Mouse (Mus musculus): ENCODE measurements around the gene Rcor2. TPM values are rescaled to one million over a fixed set of nuclear protein-coding genes. Genes with fewer than 3 reads are reported as not detected.

The Rcor2 gene
- polyA plus RNA-seq, 1 experiment: 19.6 TPM

DNA sequence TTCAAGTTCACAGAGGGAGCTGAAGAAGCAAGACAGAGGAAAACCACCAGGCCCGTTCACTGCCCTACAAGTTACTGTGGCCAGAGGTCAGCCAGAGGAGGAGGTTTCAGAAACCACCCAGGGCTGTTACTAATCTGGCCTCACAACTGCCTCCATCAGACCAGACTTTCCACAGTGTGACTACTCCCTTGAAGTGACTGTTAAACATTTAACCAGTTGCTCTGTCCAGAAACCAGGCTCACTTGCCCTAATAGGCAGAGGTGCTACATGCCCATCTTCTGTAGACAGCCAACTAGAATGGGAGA lies 35.3 kb downstream of the Rcor2 start:
- whole genome bisulfite sequencing: 64% methylated on average over 1 of the region's 1 CpGs
- peaks cover 11% of the 10 kb centered on the region for H3K4me1 ChIP-seq (ENCODE audit: control insufficient read depth, insufficient read depth, low read length)
- no peak overlapping the region for H3K27ac ChIP-seq (ENCODE audit: control insufficient read depth, insufficient read depth, low read depth, low read length, poor library complexity)
- no peak for TF ChIP-seq POLR2A (IDR thresholded peaks at IDR 0.05; ENCODE audit: borderline replicate concordance, control insufficient read depth, low read depth, low read length)
- no peak for TF ChIP-seq CTCF (IDR thresholded peaks at IDR 0.05; ENCODE audit: control insufficient read depth, insufficient read depth, low read length)
- no peak overlapping the region for H3K4me3 ChIP-seq (replicated peaks; ENCODE audit: control insufficient read depth, low read depth, low read length)

DNA sequence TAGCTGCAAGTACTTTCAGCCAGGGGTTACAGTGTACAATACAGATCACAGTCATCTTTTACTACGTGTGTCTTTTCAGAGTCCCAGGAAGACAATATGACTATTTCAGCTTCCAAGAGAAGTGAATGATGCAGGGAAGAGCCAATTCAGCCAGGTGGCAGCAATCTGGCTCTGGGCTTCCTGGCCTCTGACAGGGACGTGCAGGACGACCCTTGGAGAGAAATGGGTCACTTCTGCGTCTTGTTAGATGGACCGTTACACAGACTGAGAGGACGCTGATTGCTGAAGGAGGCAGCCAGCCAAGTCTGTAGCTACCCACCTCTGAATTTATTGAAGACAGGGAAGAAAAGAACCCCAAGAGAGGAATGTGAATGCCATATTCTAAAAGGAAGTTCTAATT lies 36.7 kb downstream of the Rcor2 start:
- WGBS: 89% methylated on average over 6 of the region's 6 CpGs
- no peak overlapping the region for H3K4me3 ChIP-seq (replicated peaks; ENCODE audit: control insufficient read depth, low read depth, low read length)
- TF ChIP-seq CTCF (IDR thresholded peaks at IDR 0.05; ENCODE audit: control insufficient read depth, insufficient read depth, low read length): no peak
- no peak for TF ChIP-seq POLR2A (IDR thresholded peaks at IDR 0.05; ENCODE audit: borderline replicate concordance, control insufficient read depth, low read depth, low read length)
- no peak overlapping the region for H3K27ac ChIP-seq (ENCODE audit: control insufficient read depth, insufficient read depth, low read depth, low read length, poor library complexity)
- peaks cover 17% of the 10 kb centered on the region for H3K4me1 ChIP-seq (ENCODE audit: control insufficient read depth, insufficient read depth, low read length)

DNA sequence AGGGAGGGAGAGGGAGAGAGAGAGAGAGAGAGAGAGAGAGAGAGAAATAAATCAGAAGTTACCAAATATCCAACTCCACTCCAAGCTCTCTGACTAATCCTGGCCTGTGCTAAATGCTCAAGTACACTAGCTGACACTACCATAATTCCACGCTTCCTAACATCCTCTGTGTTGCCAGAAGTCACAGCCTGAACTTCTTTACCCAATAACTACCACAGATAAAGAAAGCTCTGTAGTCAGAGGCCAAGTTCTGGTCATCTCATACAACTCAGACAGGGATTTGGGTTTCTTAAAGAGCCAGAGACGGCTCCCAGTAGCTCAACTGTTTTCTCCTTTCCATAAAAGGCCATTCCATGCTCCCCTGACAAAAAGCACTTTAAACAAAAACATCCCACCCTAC lies 37.7 kb downstream of the Rcor2 start:
- no peak overlapping the region for H3K4me3 ChIP-seq (replicated peaks; ENCODE audit: control insufficient read depth, low read depth, low read length)

DNA sequence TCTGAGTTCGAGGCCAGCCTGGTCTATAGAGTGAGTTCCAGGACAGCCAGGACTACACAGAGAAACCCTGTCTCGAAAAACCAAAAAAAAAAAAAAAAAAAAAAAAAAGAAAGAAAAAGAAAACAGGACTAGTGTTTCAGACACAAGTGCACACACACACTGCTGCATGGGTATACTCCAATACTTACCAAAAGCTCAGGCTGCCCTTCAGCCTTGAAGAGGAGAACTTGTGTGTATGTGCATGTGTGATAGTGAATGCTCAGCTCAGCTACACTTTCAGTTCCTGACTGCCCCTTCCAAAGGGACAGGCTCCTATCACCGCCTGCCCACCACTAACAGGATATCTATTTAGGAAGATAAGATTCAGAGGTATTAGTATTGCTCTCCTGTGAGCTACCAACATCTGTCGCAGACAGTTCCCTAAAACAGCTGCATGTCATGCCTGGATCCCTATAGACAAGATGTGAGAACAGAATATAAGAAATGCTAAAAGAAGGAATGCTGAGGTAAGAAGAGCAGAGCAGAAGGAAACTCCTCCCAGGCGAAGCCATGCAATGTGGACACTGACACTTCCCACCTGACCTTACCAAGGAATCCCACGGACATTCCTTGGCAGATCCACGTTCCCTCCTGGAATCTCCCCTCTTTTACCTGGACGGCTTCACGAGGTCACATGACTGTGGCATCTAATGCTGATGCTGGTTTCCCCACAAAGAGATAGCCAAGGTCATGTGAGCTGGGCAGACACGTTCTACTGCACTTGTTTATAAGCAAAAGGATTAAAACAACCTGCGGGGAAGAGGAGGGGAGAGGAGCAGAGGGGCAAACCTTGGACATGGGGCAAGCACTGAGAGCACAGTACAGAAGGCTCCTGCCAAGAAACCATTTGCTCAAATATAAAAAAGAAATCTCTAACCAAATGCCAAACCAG lies 38.5 kb downstream of the Rcor2 start:
- WGBS: 62% methylated on average over 11 of the region's 11 CpGs
- Histone ChIP-seq H3K4me1 (ENCODE audit: control insufficient read depth, insufficient read depth, low read length) (peaks cover 20% of the 10 kb centered on the region), H3K27ac (ENCODE audit: control insufficient read depth, insufficient read depth, low read depth, low read length, poor library complexity) (no peak overlapping the region), H3K4me3 (replicated peaks; ENCODE audit: control insufficient read depth, low read depth, low read length) (no peak overlapping the region)
- no peak for TF ChIP-seq POLR2A (IDR thresholded peaks at IDR 0.05; ENCODE audit: borderline replicate concordance, control insufficient read depth, low read depth, low read length)
- TF ChIP-seq CTCF (IDR thresholded peaks at IDR 0.05; ENCODE audit: control insufficient read depth, insufficient read depth, low read length): no peak

More for the DNA sequence above, 37.7 kb downstream of the Rcor2 start:
- Histone ChIP-seq H3K27ac (ENCODE audit: control insufficient read depth, insufficient read depth, low read depth, low read length, poor library complexity) (no peak overlapping the region), H3K4me1 (ENCODE audit: control insufficient read depth, insufficient read depth, low read length) (peaks cover 18% of the 10 kb centered on the region)
- TF ChIP-seq CTCF (IDR thresholded peaks at IDR 0.05; ENCODE audit: control insufficient read depth, insufficient read depth, low read length): no peak
- TF ChIP-seq POLR2A (IDR thresholded peaks at IDR 0.05; ENCODE audit: borderline replicate concordance, control insufficient read depth, low read depth, low read length): no peak
- 71% methylated on average over 2 of the region's 2 CpGs for WGBS

DNA sequence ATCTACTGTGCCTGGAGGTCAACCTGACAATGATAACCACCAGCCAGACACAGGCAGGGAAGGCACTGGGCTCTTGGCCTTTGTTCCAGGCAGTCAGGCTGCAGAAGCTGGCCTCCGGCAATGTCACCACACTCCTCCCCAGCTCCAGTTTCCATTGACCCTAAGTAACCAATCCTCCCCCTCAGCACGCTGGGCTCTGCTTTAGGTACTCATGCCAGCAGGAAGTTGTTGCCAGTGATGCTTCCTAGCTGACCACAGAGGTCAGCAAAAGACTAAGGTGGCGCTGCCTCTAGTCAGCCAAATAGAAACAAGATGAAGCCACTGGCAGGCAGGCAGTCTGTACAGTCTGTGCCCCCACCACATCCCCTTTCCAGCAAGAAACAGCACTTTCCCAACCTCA lies 39.8 kb downstream of the Rcor2 start:
- 0 out of 2 replicates have a peak, but pooled peaks have one; percentile 7 for TF ChIP-seq CTCF (IDR thresholded peaks at IDR 0.05; ENCODE audit: control insufficient read depth, insufficient read depth, low read length)
- no peak for TF ChIP-seq POLR2A (IDR thresholded peaks at IDR 0.05; ENCODE audit: borderline replicate concordance, control insufficient read depth, low read depth, low read length)
- Histone ChIP-seq H3K27ac (ENCODE audit: control insufficient read depth, insufficient read depth, low read depth, low read length, poor library complexity) (no peak overlapping the region), H3K4me1 (ENCODE audit: control insufficient read depth, insufficient read depth, low read length) (peaks cover 18% of the 10 kb centered on the region), H3K4me3 (replicated peaks; ENCODE audit: control insufficient read depth, low read depth, low read length) (no peak overlapping the region)
- WGBS: 34% methylated on average over 3 of the region's 3 CpGs

DNA sequence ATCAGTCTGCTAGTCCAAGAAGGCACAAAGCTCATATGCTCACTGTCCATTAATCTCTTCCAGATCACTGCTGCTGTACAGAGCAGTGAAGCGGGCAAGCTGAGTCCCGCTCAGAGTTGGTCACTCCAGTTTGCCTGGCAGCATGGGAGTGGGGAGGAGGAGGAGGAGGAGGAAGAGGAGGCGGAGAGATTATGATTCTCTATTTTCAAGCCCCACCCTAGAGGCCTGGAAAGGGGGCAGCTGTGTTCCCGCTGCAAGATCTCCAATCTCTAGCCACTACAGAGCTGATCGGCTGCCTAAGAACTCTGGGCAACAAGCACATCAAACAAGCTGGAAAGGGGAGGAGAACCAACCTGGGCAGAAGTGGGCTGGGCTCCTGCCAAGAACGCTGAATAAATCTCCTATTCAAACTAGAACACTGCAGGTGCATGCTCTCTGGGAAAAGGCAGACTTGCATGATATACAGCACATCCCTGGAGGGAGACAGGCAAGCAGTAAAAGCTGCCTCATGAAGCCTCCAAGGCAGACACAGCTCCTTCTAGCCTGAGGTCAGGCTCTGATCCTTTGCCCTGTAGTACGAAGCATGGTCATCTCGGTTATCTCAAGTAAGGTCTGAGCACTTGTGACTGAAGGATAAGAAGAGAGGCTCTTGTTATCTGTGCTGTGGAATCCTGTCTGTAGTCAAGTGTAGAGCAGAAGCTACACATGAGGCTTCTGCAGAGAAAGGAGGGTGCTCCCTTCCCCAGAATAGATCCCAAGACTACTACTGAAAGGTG lies 41.1 kb downstream of the Rcor2 start:
- Histone ChIP-seq H3K4me1 (ENCODE audit: control insufficient read depth, insufficient read depth, low read length) (peaks cover 18% of the 10 kb centered on the region), H3K27ac (ENCODE audit: control insufficient read depth, insufficient read depth, low read depth, low read length, poor library complexity) (no peak overlapping the region), H3K4me3 (replicated peaks; ENCODE audit: control insufficient read depth, low read depth, low read length) (no peak overlapping the region)
- TF ChIP-seq POLR2A (IDR thresholded peaks at IDR 0.05; ENCODE audit: borderline replicate concordance, control insufficient read depth, low read depth, low read length) (no peak), CTCF (IDR thresholded peaks at IDR 0.05; ENCODE audit: control insufficient read depth, insufficient read depth, low read length) (no peak)
- WGBS: 54% methylated on average over 8 of the region's 8 CpGs

DNA sequence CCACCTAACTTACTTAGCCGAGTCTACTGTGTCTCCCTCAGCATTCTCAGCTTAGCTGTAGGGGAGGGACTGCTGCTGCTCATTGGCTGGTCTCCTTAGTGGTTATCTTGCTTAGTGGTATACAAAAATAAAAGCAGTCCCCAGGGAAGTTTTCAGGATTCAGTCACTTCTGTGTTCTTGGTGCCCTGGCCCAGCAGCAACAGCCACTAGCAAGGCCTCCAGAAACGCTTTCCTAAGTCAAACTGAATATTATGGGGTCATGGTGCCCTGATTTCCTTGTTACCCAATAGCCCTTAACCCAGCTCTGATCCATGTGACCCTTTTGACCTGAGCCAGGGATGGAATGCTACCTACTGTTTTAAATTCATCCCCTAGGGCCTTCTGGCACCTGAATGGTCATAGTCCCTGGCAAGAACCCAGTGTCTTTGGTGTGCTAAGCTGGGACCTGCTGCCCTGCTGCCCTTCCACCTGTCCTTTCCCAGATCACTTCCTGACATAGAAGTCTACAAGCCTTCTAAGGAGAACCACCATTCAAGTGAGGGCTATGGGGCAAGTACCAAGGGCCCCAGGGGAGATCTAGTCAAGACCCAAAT lies 42.7 kb downstream of the Rcor2 start:
- H3K4me3 ChIP-seq (replicated peaks; ENCODE audit: control insufficient read depth, low read depth, low read length): no peak overlapping the region
- 35% methylated on average over 2 of the region's 2 CpGs for WGBS
- no peak overlapping the region for H3K27ac ChIP-seq (ENCODE audit: control insufficient read depth, insufficient read depth, low read depth, low read length, poor library complexity)
- H3K4me1 ChIP-seq (ENCODE audit: control insufficient read depth, insufficient read depth, low read length): peaks cover 19% of the 10 kb centered on the region
- TF ChIP-seq POLR2A (IDR thresholded peaks at IDR 0.05; ENCODE audit: borderline replicate concordance, control insufficient read depth, low read depth, low read length) (no peak), CTCF (IDR thresholded peaks at IDR 0.05; ENCODE audit: control insufficient read depth, insufficient read depth, low read length) (no peak)

DNA sequence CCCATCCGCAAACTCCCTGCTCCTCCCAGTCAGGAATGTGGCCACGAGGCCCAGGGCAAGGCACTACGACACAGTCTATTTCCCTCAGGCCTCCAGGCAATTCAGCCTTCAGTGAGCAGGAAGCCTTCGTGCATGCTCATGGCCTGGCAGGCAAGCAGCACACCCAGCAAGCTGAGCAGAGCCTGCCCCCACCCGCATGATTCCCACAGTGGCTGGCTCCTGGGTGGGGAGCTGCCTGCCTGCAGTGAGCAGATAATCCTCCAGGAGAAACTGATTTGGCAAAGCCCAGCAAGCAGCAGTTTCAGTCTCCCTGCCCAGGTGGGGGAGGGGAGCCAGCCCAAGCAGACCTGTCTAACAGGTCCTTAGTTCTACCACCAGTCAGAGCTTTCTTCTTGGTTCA lies 43.6 kb downstream of the Rcor2 start:
- Histone ChIP-seq H3K27ac (ENCODE audit: control insufficient read depth, insufficient read depth, low read depth, low read length, poor library complexity) (no peak overlapping the region), H3K4me3 (replicated peaks; ENCODE audit: control insufficient read depth, low read depth, low read length) (no peak overlapping the region), H3K4me1 (ENCODE audit: control insufficient read depth, insufficient read depth, low read length) (peaks cover 21% of the 10 kb centered on the region)
- 51% methylated on average over 5 of the region's 5 CpGs for WGBS
- TF ChIP-seq CTCF (IDR thresholded peaks at IDR 0.05; ENCODE audit: control insufficient read depth, insufficient read depth, low read length) (no peak), POLR2A (IDR thresholded peaks at IDR 0.05; ENCODE audit: borderline replicate concordance, control insufficient read depth, low read depth, low read length) (no peak)

Data from bone marrow, adult 2 months (tissue).